Mouse (Mus musculus): ENCODE measurements around the gene Rgl3. TPM values are rescaled to one million over a fixed set of nuclear protein-coding genes. Genes with fewer than 3 reads are reported as not detected.

Gene Rgl3
- polyA plus RNA-seq, 1 experiment, result 11.2 TPM

DNA sequence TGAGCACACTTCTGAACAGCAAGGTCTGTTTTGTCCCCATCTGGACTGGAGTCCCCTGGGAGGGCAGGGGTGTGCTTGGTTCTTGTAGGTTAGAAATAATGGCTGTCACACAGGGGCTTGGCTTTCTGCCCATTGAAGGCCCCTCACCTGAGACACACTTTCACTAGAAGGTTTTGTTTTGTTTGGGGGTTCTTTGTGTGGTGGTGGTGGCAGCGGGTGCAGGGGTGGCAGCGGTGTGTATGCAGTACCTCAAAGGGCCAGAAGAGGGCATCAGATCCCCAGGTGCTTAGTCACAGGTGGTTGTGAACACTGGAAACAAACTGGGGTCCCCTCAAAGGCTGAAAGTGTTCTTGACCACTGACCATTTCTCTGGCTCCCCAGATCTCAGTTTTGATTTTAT lies 11.3 kb downstream of the Rgl3 start:
- Histone ChIP-seq H3K36me3 (ENCODE audit: control insufficient read depth, insufficient read depth) (peaks cover under 1% of the 10 kb centered on the region), H3K27me3 (ENCODE audit: control insufficient read depth, insufficient read depth, insufficient read length) (no peaks in the 10 kb centered on the region), H3K79me2 (ENCODE audit: control insufficient read depth, insufficient read depth) (no peaks in the 10 kb centered on the region), H3ac (ENCODE audit: control insufficient read depth, insufficient read length) (no peak overlapping the region), H3K4me3 (no peak overlapping the region), H3K4me2 (ENCODE audit: low read depth) (no peak overlapping the region)
- no peak for TF ChIP-seq TCF3 (IDR thresholded peaks at IDR 0.05; ENCODE audit: insufficient read length, low read depth)
- TF ChIP-seq TCF12 (IDR thresholded peaks at IDR 0.05; ENCODE audit: insufficient read depth, poor library complexity, severe bottlenecking), result no peak
- TF ChIP-seq SRF (IDR thresholded peaks at IDR 0.05; ENCODE audit: control insufficient read depth, insufficient read length, low read depth), result no peak
- no peak for TF ChIP-seq REST (IDR thresholded peaks at IDR 0.05; ENCODE audit: insufficient read depth, insufficient read length)
- no peak for TF ChIP-seq MAX (IDR thresholded peaks at IDR 0.05; ENCODE audit: low read depth)
- TF ChIP-seq POLR2A (IDR thresholded peaks at IDR 0.05; ENCODE audit: insufficient read length, low read depth), result no peak
- TF ChIP-seq USF1 (IDR thresholded peaks at IDR 0.05; ENCODE audit: low read depth), result no peak
- no peak for TF ChIP-seq MYOD1 (IDR thresholded peaks at IDR 0.05; ENCODE audit: control insufficient read depth in 1 of 3, insufficient read length in 2 of 3, low read depth in 2 of 3)
- no peak for TF ChIP-seq E2F4 (IDR thresholded peaks at IDR 0.05; ENCODE audit: insufficient read depth)
- TF ChIP-seq MYOG (IDR thresholded peaks at IDR 0.05; ENCODE audit: control insufficient read depth in 1 of 3, insufficient read depth in 1 of 3, insufficient read length in 2 of 3, low read depth in 2 of 3), result no peak
- no peak for TF ChIP-seq CEBPB (IDR thresholded peaks at IDR 0.05; ENCODE audit: insufficient read depth, poor library complexity, severe bottlenecking)

DNA sequence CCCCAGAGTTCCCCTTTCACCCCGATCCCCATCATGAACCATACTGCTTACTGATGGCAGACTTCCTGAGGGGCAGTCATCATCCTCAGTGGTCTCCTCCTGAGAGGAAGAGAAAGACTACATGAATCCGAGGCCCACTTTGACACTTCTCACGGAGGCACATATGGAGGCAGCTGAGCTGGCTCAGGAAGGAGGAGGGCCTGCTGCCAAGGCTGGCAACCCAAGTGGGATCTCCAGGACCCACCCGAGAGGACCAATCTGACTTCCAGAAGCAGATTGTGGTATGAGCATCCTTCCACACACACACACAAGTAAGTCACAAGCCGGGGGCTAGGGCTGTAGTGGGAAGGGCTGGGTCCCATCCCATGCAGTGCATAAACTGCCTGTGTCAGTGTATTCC lies 11.9 kb downstream of the Rgl3 start:
- Histone ChIP-seq H3K36me3 (ENCODE audit: control insufficient read depth, insufficient read depth) (peaks cover 3% of the 10 kb centered on the region), H3K4me3 (no peak overlapping the region), H3K79me2 (ENCODE audit: control insufficient read depth, insufficient read depth) (no peaks in the 10 kb centered on the region), H3K27me3 (ENCODE audit: control insufficient read depth, insufficient read depth, insufficient read length) (no peaks in the 10 kb centered on the region), H3ac (ENCODE audit: control insufficient read depth, insufficient read length) (no peak overlapping the region), H3K4me2 (ENCODE audit: low read depth) (no peak overlapping the region)
- no peak for TF ChIP-seq POLR2A (IDR thresholded peaks at IDR 0.05; ENCODE audit: insufficient read length, low read depth)
- no peak for TF ChIP-seq TCF3 (IDR thresholded peaks at IDR 0.05; ENCODE audit: insufficient read length, low read depth)
- no peak for TF ChIP-seq CEBPB (IDR thresholded peaks at IDR 0.05; ENCODE audit: insufficient read depth, poor library complexity, severe bottlenecking)
- no peak for TF ChIP-seq POLR2AphosphoS2 (IDR thresholded peaks at IDR 0.05; ENCODE audit: insufficient read length, low read depth)
- TF ChIP-seq SRF (IDR thresholded peaks at IDR 0.05; ENCODE audit: control insufficient read depth, insufficient read length, low read depth), result no peak
- no peak for TF ChIP-seq MAX (IDR thresholded peaks at IDR 0.05; ENCODE audit: low read depth)
- TF ChIP-seq USF1 (IDR thresholded peaks at IDR 0.05; ENCODE audit: low read depth), result no peak
- no peak for TF ChIP-seq MYOG (IDR thresholded peaks at IDR 0.05; ENCODE audit: control insufficient read depth in 1 of 3, insufficient read depth in 1 of 3, insufficient read length in 2 of 3, low read depth in 2 of 3)
- no peak for TF ChIP-seq REST (IDR thresholded peaks at IDR 0.05; ENCODE audit: insufficient read depth, insufficient read length)
- no peak for TF ChIP-seq E2F4 (IDR thresholded peaks at IDR 0.05; ENCODE audit: insufficient read depth)

DNA sequence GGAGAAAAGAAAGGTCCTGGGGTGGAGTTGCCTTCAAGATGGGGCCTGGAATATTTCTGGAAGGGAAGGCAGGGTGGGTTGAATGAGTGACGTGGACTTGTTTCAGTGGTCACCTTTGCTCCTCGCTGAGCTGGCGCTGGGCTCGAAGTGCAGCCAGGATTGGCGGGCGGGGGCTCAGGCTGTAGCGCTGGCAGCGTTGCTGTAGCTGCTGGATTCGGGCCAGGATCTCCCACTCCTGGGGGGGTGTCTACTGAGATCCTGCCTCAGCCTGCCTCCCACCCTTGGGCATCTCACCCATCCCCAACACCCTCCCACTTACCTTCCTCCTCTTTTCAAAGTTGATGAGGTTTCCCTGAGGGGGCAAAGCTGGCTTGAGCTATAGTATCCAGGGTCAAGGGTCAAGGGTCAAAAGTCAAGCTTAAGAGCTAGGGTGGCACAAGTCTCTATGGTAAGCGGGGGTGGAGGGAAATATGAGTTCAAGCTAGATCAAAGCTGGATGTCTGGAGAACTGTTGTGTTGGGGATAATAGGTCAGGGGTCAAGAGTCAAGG lies 12.5 kb downstream of the Rgl3 start:
- no peaks in the 10 kb centered on the region for H3K27me3 ChIP-seq (ENCODE audit: control insufficient read depth, insufficient read depth, insufficient read length)
- no peaks in the 10 kb centered on the region for H3K79me2 ChIP-seq (ENCODE audit: control insufficient read depth, insufficient read depth)
- H3K4me3 ChIP-seq, result no peak overlapping the region
- no peak overlapping the region for H3K4me2 ChIP-seq (ENCODE audit: low read depth)
- TF ChIP-seq TCF12 (IDR thresholded peaks at IDR 0.05; ENCODE audit: insufficient read depth, poor library complexity, severe bottlenecking) (no peak), POLR2A (IDR thresholded peaks at IDR 0.05; ENCODE audit: insufficient read length, low read depth) (no peak)
- no peak overlapping the region for H3ac ChIP-seq (ENCODE audit: control insufficient read depth, insufficient read length)
- H3K36me3 ChIP-seq (ENCODE audit: control insufficient read depth, insufficient read depth), result peaks cover 3% of the 10 kb centered on the region

DNA sequence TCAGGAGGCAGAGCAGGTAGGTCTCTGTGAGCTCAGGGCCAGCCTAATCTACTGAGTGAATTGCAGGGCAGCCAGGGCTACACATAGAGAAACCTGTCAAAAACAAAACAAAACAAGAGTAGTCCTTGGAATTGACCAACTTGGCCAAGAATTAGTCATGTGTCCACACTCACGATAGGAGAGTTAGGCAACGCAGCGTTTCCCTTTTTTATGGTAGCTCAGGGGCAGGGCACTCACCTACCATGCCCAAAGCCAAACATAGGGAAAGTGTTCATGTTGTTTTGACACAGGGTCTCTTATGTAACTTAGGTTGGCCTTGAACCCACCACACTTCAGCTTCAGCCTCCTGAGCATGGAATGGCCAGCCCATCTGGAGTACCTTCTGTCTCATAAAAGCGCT lies 19.9 kb downstream of the Rgl3 start:
- H3K36me3 ChIP-seq (ENCODE audit: control insufficient read depth, insufficient read depth), result peaks cover 3% of the 10 kb centered on the region
- H3K4me3 ChIP-seq, result no peak overlapping the region
- no peak for TF ChIP-seq E2F4 (IDR thresholded peaks at IDR 0.05; ENCODE audit: insufficient read depth)
- TF ChIP-seq POLR2AphosphoS2 (IDR thresholded peaks at IDR 0.05; ENCODE audit: insufficient read length, low read depth), result no peak
- TF ChIP-seq CEBPB (IDR thresholded peaks at IDR 0.05; ENCODE audit: insufficient read depth, poor library complexity, severe bottlenecking), result no peak
- TF ChIP-seq TCF3 (IDR thresholded peaks at IDR 0.05; ENCODE audit: insufficient read length, low read depth), result no peak

DNA sequence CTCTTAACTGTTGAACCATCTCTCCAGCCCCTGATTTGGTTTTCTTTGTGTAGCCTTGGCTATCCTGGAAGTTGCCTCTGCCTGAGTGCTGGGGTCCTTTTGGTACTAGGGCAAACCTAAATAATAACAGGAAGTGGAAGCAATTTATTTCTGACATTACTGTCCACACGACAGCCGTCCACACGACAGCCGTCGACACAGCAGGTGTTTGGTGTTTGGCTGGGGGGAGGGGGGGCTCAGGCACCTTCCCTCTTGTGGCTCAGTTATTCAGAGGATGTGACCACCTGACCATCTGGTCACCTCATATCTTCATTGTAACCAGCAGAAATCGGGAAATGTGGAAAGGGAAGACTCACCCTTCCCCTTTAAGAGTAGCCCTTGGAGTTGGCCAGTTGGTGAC lies 20.4 kb downstream of the Rgl3 start:
- Histone ChIP-seq H3K79me2 (ENCODE audit: control insufficient read depth, insufficient read depth) (no peaks in the 10 kb centered on the region), H3K27me3 (ENCODE audit: control insufficient read depth, insufficient read depth, insufficient read length) (no peaks in the 10 kb centered on the region), H3K36me3 (ENCODE audit: control insufficient read depth, insufficient read depth) (peaks cover 3% of the 10 kb centered on the region), H3K4me3 (no peak overlapping the region), H3K4me2 (ENCODE audit: low read depth) (no peak overlapping the region), H3ac (ENCODE audit: control insufficient read depth, insufficient read length) (no peak overlapping the region)
- TF ChIP-seq REST (IDR thresholded peaks at IDR 0.05; ENCODE audit: insufficient read depth, insufficient read length) (no peak), MAX (IDR thresholded peaks at IDR 0.05; ENCODE audit: low read depth) (no peak), TCF12 (IDR thresholded peaks at IDR 0.05; ENCODE audit: insufficient read depth, poor library complexity, severe bottlenecking) (peak; percentile 42), TCF3 (IDR thresholded peaks at IDR 0.05; ENCODE audit: insufficient read length, low read depth) (peak; percentile 49), E2F4 (IDR thresholded peaks at IDR 0.05; ENCODE audit: insufficient read depth) (no peak), MYOG (IDR thresholded peaks at IDR 0.05; ENCODE audit: control insufficient read depth in 1 of 3, insufficient read depth in 1 of 3, insufficient read length in 2 of 3, low read depth in 2 of 3) (peak in 2 of 3 experiments; percentile 57 to 82), MYOD1 (IDR thresholded peaks at IDR 0.05; ENCODE audit: control insufficient read depth in 1 of 3, insufficient read length in 2 of 3, low read depth in 2 of 3) (peak in 2 of 3 experiments; percentile 51 to 81)

More for the DNA sequence above, 19.9 kb downstream of the Rgl3 start:
- no peaks in the 10 kb centered on the region for H3K79me2 ChIP-seq (ENCODE audit: control insufficient read depth, insufficient read depth)
- no peak overlapping the region for H3K4me2 ChIP-seq (ENCODE audit: low read depth)
- H3ac ChIP-seq (ENCODE audit: control insufficient read depth, insufficient read length), result no peak overlapping the region
- H3K27me3 ChIP-seq (ENCODE audit: control insufficient read depth, insufficient read depth, insufficient read length), result no peaks in the 10 kb centered on the region

All from myocyte (in vitro differentiated cells).